Mouse (Mus musculus): Measurements from ENCODE around the gene Olah. TPM values are rescaled to one million over a fixed set of nuclear protein-coding genes. Genes with fewer than 3 reads are reported as not detected.
A peak's percentile ranks its signal among the peaks of the same experiment; 100 is the strongest.

Olah gene
- polyA plus RNA-seq, 1 experiment from 2014 or later, result not detected

- H3K4me1 ChIP-seq (ENCODE audit: control insufficient read depth in 2 of 2, insufficient read depth in 2 of 2, low read length in 2 of 2), result peaks cover 6 to 12% of the 10 kb centered on the region in 2 experiments
- no peak overlapping the region for H3K27ac ChIP-seq (replicated peaks in 1 of 2; ENCODE audit: control insufficient read depth in 1 of 2, insufficient read depth in 1 of 2, low read depth in 2 of 2, low read length in 2 of 2)
- peak overlapping the region; percentile 79 for H3K4me2 ChIP-seq (ENCODE audit: low read length)
- WGBS, result 71% methylated on average over 5 of the region's 5 CpGs
- no peaks in the 10 kb centered on the region for H3K9me3 ChIP-seq (ENCODE audit: control insufficient read depth, low read length)
- no peaks in the 10 kb centered on the region for H3K27me3 ChIP-seq (ENCODE audit: control insufficient read depth, insufficient read depth, low read length)
- H3K36me3 ChIP-seq (ENCODE audit: control insufficient read depth, insufficient read depth, low read length), result peaks cover 37% of the 10 kb centered on the region
- H3K4me3 ChIP-seq (ENCODE audit: control insufficient read depth in 1 of 2, insufficient read depth in 1 of 2, low read depth in 1 of 2, low read length in 2 of 2), result peak overlapping the region in 1 of 2 experiments; percentile 63; a peak in 1 of 4 replicates
- 0 out of 2 replicates have a peak overlapping the region, but pooled peaks have one; percentile 27 for H3K9ac ChIP-seq (ENCODE audit: low read length)
- ATAC-seq (ENCODE audit: insufficient number of reproducible peaks, insufficient read depth, low FRiP score, low read depth), result no peak
Measured at GRCm38 (mm10) chr2:3331071-3331703, 65.8 kb downstream of the Olah start.

DNA sequence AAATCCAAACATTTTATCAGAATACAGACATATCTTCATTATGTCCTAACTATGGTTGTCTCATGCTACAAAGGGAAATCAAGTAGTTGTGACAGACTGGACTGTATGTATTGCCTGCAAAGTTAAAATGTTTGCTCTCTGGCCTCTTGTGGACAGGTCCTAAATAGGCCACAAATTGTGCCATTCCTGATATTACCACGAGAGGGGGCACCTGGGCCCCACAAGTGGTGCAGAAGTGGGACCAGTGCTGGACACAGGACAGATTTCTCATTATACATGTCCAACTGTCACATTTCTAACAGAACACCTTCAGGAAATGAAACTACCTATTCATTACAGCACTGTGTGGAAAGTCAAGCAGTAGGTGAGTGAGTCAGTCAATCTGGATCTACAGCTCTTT, 69.7 kb downstream of the Olah start:
- H3K27ac ChIP-seq (replicated peaks in 1 of 2; ENCODE audit: control insufficient read depth in 1 of 2, insufficient read depth in 1 of 2, low read depth in 2 of 2, low read length in 2 of 2), result no peak overlapping the region
- 26% methylated on average over 1 of the region's 1 CpGs for WGBS
- no peak overlapping the region for H3K4me3 ChIP-seq (ENCODE audit: control insufficient read depth in 1 of 2, insufficient read depth in 1 of 2, low read depth in 1 of 2, low read length in 2 of 2)
- no peaks in the 10 kb centered on the region for H3K27me3 ChIP-seq (ENCODE audit: control insufficient read depth, insufficient read depth, low read length)
- peaks cover 2 to 10% of the 10 kb centered on the region in 2 experiments; a peak in 3 of 4 replicates for H3K4me1 ChIP-seq (ENCODE audit: control insufficient read depth in 2 of 2, insufficient read depth in 2 of 2, low read length in 2 of 2)
- ATAC-seq (ENCODE audit: insufficient number of reproducible peaks, insufficient read depth, low FRiP score, low read depth), result no peak
- H3K4me2 ChIP-seq (ENCODE audit: low read length), result no peak overlapping the region
- no peak overlapping the region for H3K9ac ChIP-seq (ENCODE audit: low read length)
- no peaks in the 10 kb centered on the region for H3K9me3 ChIP-seq (ENCODE audit: control insufficient read depth, low read length)
- H3K36me3 ChIP-seq (ENCODE audit: control insufficient read depth, insufficient read depth, low read length), result peaks cover 73% of the 10 kb centered on the region

DNA sequence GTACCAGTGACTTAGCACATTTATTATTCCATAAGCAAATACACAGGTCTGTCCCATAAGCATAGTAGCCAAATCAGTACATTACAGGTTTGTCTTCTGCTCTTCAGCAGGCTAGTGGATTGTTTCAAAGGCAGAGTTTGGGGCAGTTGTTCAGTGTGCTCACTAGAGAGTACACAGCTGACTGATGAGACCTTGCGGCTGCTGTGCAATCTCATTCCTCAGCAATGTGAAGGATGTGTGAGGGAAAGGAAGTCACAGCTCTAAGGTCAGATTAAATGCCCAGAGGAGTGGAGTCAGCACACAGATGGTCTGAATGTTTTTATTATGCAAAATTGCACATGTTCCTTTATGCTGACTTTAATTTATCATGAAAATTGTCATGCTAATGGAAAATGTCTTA, 70.5 kb downstream of the Olah start:
- Histone ChIP-seq H3K27me3 (ENCODE audit: control insufficient read depth, insufficient read depth, low read length) (no peaks in the 10 kb centered on the region), H3K4me3 (ENCODE audit: control insufficient read depth in 1 of 2, insufficient read depth in 1 of 2, low read depth in 1 of 2, low read length in 2 of 2) (no peak overlapping the region), H3K36me3 (ENCODE audit: control insufficient read depth, insufficient read depth, low read length) (peaks cover 80% of the 10 kb centered on the region), H3K4me1 (ENCODE audit: control insufficient read depth in 2 of 2, insufficient read depth in 2 of 2, low read length in 2 of 2) (peaks cover 2 to 7% of the 10 kb centered on the region in 2 experiments; a peak in 3 of 4 replicates), H3K9me3 (ENCODE audit: control insufficient read depth, low read length) (no peaks in the 10 kb centered on the region), H3K9ac (ENCODE audit: low read length) (no peak overlapping the region), H3K27ac (replicated peaks in 1 of 2; ENCODE audit: control insufficient read depth in 1 of 2, insufficient read depth in 1 of 2, low read depth in 2 of 2, low read length in 2 of 2) (no peak overlapping the region), H3K4me2 (ENCODE audit: low read length) (no peak overlapping the region)
- no peak for ATAC-seq (ENCODE audit: insufficient number of reproducible peaks, insufficient read depth, low FRiP score, low read depth)
- WGBS, result 32% methylated on average over 1 of the region's 1 CpGs

- ATAC-seq (ENCODE audit: insufficient number of reproducible peaks, insufficient read depth, low FRiP score, low read depth), result no peak
- Histone ChIP-seq H3K9ac (ENCODE audit: low read length) (no peak overlapping the region), H3K9me3 (ENCODE audit: control insufficient read depth, low read length) (no peaks in the 10 kb centered on the region), H3K36me3 (ENCODE audit: control insufficient read depth, insufficient read depth, low read length) (peaks cover 87% of the 10 kb centered on the region), H3K27ac (replicated peaks in 1 of 2; ENCODE audit: control insufficient read depth in 1 of 2, insufficient read depth in 1 of 2, low read depth in 2 of 2, low read length in 2 of 2) (no peak overlapping the region), H3K4me2 (ENCODE audit: low read length) (no peak overlapping the region), H3K4me3 (ENCODE audit: control insufficient read depth in 1 of 2, insufficient read depth in 1 of 2, low read depth in 1 of 2, low read length in 2 of 2) (no peak overlapping the region), H3K4me1 (ENCODE audit: control insufficient read depth in 2 of 2, insufficient read depth in 2 of 2, low read length in 2 of 2) (no peaks in the 10 kb centered on the region), H3K27me3 (ENCODE audit: control insufficient read depth, insufficient read depth, low read length) (no peaks in the 10 kb centered on the region)
- 94% methylated on average over 7 of the region's 7 CpGs for WGBS
Measured at GRCm38 (mm10) chr2:3324381-3325130, 72.5 kb downstream of the Olah start.

GRCm38 (mm10) chr2:3323132-3323531, 73.9 kb downstream of the Olah start:
- Histone ChIP-seq H3K36me3 (ENCODE audit: control insufficient read depth, insufficient read depth, low read length) (peaks cover 87% of the 10 kb centered on the region), H3K27ac (replicated peaks in 1 of 2; ENCODE audit: control insufficient read depth in 1 of 2, insufficient read depth in 1 of 2, low read depth in 2 of 2, low read length in 2 of 2) (no peak overlapping the region), H3K9ac (ENCODE audit: low read length) (no peak overlapping the region), H3K9me3 (ENCODE audit: control insufficient read depth, low read length) (no peaks in the 10 kb centered on the region), H3K4me3 (ENCODE audit: control insufficient read depth in 1 of 2, insufficient read depth in 1 of 2, low read depth in 1 of 2, low read length in 2 of 2) (no peak overlapping the region), H3K4me1 (ENCODE audit: control insufficient read depth in 2 of 2, insufficient read depth in 2 of 2, low read length in 2 of 2) (no peaks in the 10 kb centered on the region), H3K4me2 (ENCODE audit: low read length) (no peak overlapping the region), H3K27me3 (ENCODE audit: control insufficient read depth, insufficient read depth, low read length) (no peaks in the 10 kb centered on the region)
- 85% methylated on average over 2 of the region's 2 CpGs for WGBS
- ATAC-seq (ENCODE audit: insufficient number of reproducible peaks, insufficient read depth, low FRiP score, low read depth), result no peak

- no peaks in the 10 kb centered on the region for H3K27me3 ChIP-seq (ENCODE audit: control insufficient read depth, insufficient read depth, low read length)
- H3K4me1 ChIP-seq (ENCODE audit: control insufficient read depth in 2 of 2, insufficient read depth in 2 of 2, low read length in 2 of 2), result no peaks in the 10 kb centered on the region
- H3K4me3 ChIP-seq (ENCODE audit: control insufficient read depth in 1 of 2, insufficient read depth in 1 of 2, low read depth in 1 of 2, low read length in 2 of 2), result no peak overlapping the region
- no peaks in the 10 kb centered on the region for H3K9me3 ChIP-seq (ENCODE audit: control insufficient read depth, low read length)
- no peak for ATAC-seq (ENCODE audit: insufficient number of reproducible peaks, insufficient read depth, low FRiP score, low read depth)
- H3K36me3 ChIP-seq (ENCODE audit: control insufficient read depth, insufficient read depth, low read length), result peaks cover 26% of the 10 kb centered on the region
- no peak overlapping the region for H3K27ac ChIP-seq (replicated peaks in 1 of 2; ENCODE audit: control insufficient read depth in 1 of 2, insufficient read depth in 1 of 2, low read depth in 2 of 2, low read length in 2 of 2)
- H3K4me2 ChIP-seq (ENCODE audit: low read length), result no peak overlapping the region
- WGBS, result 84% methylated on average over 3 of the region's 3 CpGs
- H3K9ac ChIP-seq (ENCODE audit: low read length), result no peak overlapping the region
Measured at GRCm38 (mm10) chr2:3305426-3306025, 91.5 kb downstream of the Olah start.

- Histone ChIP-seq H3K4me2 (ENCODE audit: low read length) (no peak overlapping the region), H3K9me3 (ENCODE audit: control insufficient read depth, low read length) (no peaks in the 10 kb centered on the region)
Measured at GRCm38 (mm10) chr2:3295826-3296225, 101.2 kb downstream of the Olah start.

More at GRCm38 (mm10) chr2:3295826-3296225, 101.2 kb downstream of the Olah start:
- WGBS, result 89% methylated on average over 7 of the region's 7 CpGs
- no peak overlapping the region for H3K9ac ChIP-seq (ENCODE audit: low read length)
- H3K4me3 ChIP-seq (ENCODE audit: control insufficient read depth in 1 of 2, insufficient read depth in 1 of 2, low read depth in 1 of 2, low read length in 2 of 2), result no peak overlapping the region
- no peaks in the 10 kb centered on the region for H3K27me3 ChIP-seq (ENCODE audit: control insufficient read depth, insufficient read depth, low read length)
- no peak for ATAC-seq (ENCODE audit: insufficient number of reproducible peaks, insufficient read depth, low FRiP score, low read depth)
- H3K36me3 ChIP-seq (ENCODE audit: control insufficient read depth, insufficient read depth, low read length), result no peaks in the 10 kb centered on the region
- no peaks in the 10 kb centered on the region; a peak in 1 of 4 replicates for H3K4me1 ChIP-seq (ENCODE audit: control insufficient read depth in 2 of 2, insufficient read depth in 2 of 2, low read length in 2 of 2)
- no peak overlapping the region for H3K27ac ChIP-seq (replicated peaks in 1 of 2; ENCODE audit: control insufficient read depth in 1 of 2, insufficient read depth in 1 of 2, low read depth in 2 of 2, low read length in 2 of 2)

Data from heart, embryonic 14.5 days (tissue).